Mouse (Mus musculus) hindbrain, embryonic 12.5 days (tissue): ENCODE measurements at regions not wholly inside any gene's neighbourhood (a gene's known extent, or its start where the extent isn't known, plus 50 kb on each side); places are given as distances from the start of the nearest gene placed in this dataset.

Experiments
- ATAC-seq: fragments of 200-750 bp; cut with Nextera tagmentation; 2 replicates; pipeline ENCODE4 v1.8.0; 2017; ENCODE audit warnings: moderate TSS enrichment; ENCODE audit not compliant: low FRiP score
- H3K27ac ChIP-seq: fragments of 300-500 bp; sonication (generic); 2 replicates; pipeline ENCODE4 v1.5.1; 2016; ENCODE audit warnings: mild to moderate bottlenecking
- H3K27me3 ChIP-seq: fragments of 300-500 bp; sonication (generic); 2 replicates; pipeline ENCODE4 v1.6.1; 2016; ENCODE audit warnings: mild to moderate bottlenecking
- H3K36me3 ChIP-seq: fragments of 300-500 bp; sonication (generic); 2 replicates; pipeline ENCODE4 v1.6.1; 2016; ENCODE audit warnings: mild to moderate bottlenecking
- H3K4me1 ChIP-seq: fragments of 300-500 bp; sonication (generic); 2 replicates; pipeline ENCODE4 v1.6.1; 2016
- H3K4me2 ChIP-seq: fragments of 300-500 bp; sonication (generic); replicated peaks from 2 replicates; pipeline ENCODE4 v1.6.1; 2016; ENCODE audit warnings: mild to moderate bottlenecking
- H3K4me3 ChIP-seq: fragments of 300-500 bp; sonication (generic); 2 replicates; pipeline ENCODE4 v1.5.1; 2016; ENCODE audit warnings: mild to moderate bottlenecking
- H3K9ac ChIP-seq: fragments of 300-500 bp; sonication (generic); 2 replicates; pipeline ENCODE4 v1.6.1; 2016; ENCODE audit warnings: mild to moderate bottlenecking, moderate library complexity
- H3K9me3 ChIP-seq: fragments of 300-500 bp; sonication (generic); replicated peaks from 2 replicates; pipeline ENCODE4 v1.6.1; 2016; ENCODE audit warnings: mild to moderate bottlenecking
- WGBS: fragments of 180-500 bp; shearing (Covaris S2); methylation state at CpG from one replicate; pipeline ENCODE4 v1.1.7; 2016; 5-methylcytosine and 5-hydroxymethylcytosine counted together

- Histone ChIP-seq H3K9ac (no peak overlapping the region), H3K4me1 (no peaks in the 10 kb centered on the region), H3K4me2 (no peak overlapping the region), H3K36me3 (no peaks in the 10 kb centered on the region), H3K27me3 (no peaks in the 10 kb centered on the region), H3K9me3 (no peaks in the 10 kb centered on the region), H3K27ac (no peak overlapping the region), H3K4me3 (no peak overlapping the region)
- no peak for ATAC-seq
- 77% methylated on average over 4 of the region's 4 CpGs for WGBS
These were observed 813.0 kb downstream of the Slitrk6 start for GRCm38 (mm10) chr14:109941944-109942343.

- H3K4me1 ChIP-seq: no peaks in the 10 kb centered on the region
- no peak overlapping the region for H3K27ac ChIP-seq
- no peaks in the 10 kb centered on the region for H3K27me3 ChIP-seq
- H3K4me3 ChIP-seq: no peak overlapping the region
- no peak for ATAC-seq
- H3K9me3 ChIP-seq: no peaks in the 10 kb centered on the region
- no peak overlapping the region for H3K4me2 ChIP-seq
- WGBS: 86% methylated on average over 1 of the region's 1 CpGs
- H3K9ac ChIP-seq: no peak overlapping the region
- no peaks in the 10 kb centered on the region for H3K36me3 ChIP-seq
These were observed 813.8 kb downstream of the Slitrk6 start for GRCm38 (mm10) chr14:109941162-109941561.

- ATAC-seq: no peak
- WGBS: 86% methylated on average over 6 of the region's 6 CpGs
- Histone ChIP-seq H3K36me3 (no peaks in the 10 kb centered on the region), H3K4me1 (no peaks in the 10 kb centered on the region), H3K27me3 (no peaks in the 10 kb centered on the region), H3K9ac (no peak overlapping the region), H3K27ac (no peak overlapping the region), H3K4me2 (no peak overlapping the region), H3K9me3 (no peaks in the 10 kb centered on the region), H3K4me3 (no peak overlapping the region)
These were observed 817.5 kb downstream of the Slitrk6 start for GRCm38 (mm10) chr14:109937432-109937831.

GRCm38 (mm10) chr14:109928977-109929376 is 826.0 kb downstream of the Slitrk6 start:
- H3K4me2 ChIP-seq: no peak overlapping the region
- WGBS: 92% methylated on average over 7 of the region's 7 CpGs
- H3K9me3 ChIP-seq: no peaks in the 10 kb centered on the region

GRCm38 (mm10) chr14:109891896-109892165 is 863.1 kb downstream of the Slitrk6 start:
- no peak overlapping the region for H3K27ac ChIP-seq
- 96% methylated on average over 2 of the region's 2 CpGs for WGBS

More at GRCm38 (mm10) chr14:109928977-109929376, 826.0 kb downstream of the Slitrk6 start:
- ATAC-seq: no peak
- Histone ChIP-seq H3K36me3 (no peaks in the 10 kb centered on the region), H3K4me1 (no peaks in the 10 kb centered on the region), H3K27ac (no peak overlapping the region), H3K27me3 (no peaks in the 10 kb centered on the region), H3K9ac (no peak overlapping the region), H3K4me3 (no peak overlapping the region)

GRCm38 (mm10) chr14:109891151-109891895 is 863.6 kb downstream of the Slitrk6 start:
- WGBS: 75% methylated on average over 3 of the region's 3 CpGs

More at GRCm38 (mm10) chr14:109891896-109892165, 863.1 kb downstream of the Slitrk6 start:
- Histone ChIP-seq H3K4me1 (no peaks in the 10 kb centered on the region), H3K4me3 (no peak overlapping the region), H3K36me3 (no peaks in the 10 kb centered on the region), H3K4me2 (no peak overlapping the region), H3K9me3 (no peaks in the 10 kb centered on the region), H3K27me3 (no peaks in the 10 kb centered on the region), H3K9ac (no peak overlapping the region)
- ATAC-seq: no peak

GRCm38 (mm10) chr14:109876950-109877663 is 877.8 kb downstream of the Slitrk6 start:
- Histone ChIP-seq H3K4me3 (no peak overlapping the region), H3K4me2 (no peak overlapping the region), H3K9me3 (no peaks in the 10 kb centered on the region), H3K36me3 (no peaks in the 10 kb centered on the region), H3K4me1 (no peaks in the 10 kb centered on the region), H3K9ac (no peak overlapping the region), H3K27me3 (no peaks in the 10 kb centered on the region), H3K27ac (no peak overlapping the region)
- no peak for ATAC-seq
- 74% methylated on average over 1 of the region's 1 CpGs for whole genome bisulfite sequencing

More at GRCm38 (mm10) chr14:109891151-109891895, 863.6 kb downstream of the Slitrk6 start:
- Histone ChIP-seq H3K4me1 (no peaks in the 10 kb centered on the region), H3K4me3 (no peak overlapping the region), H3K27me3 (no peaks in the 10 kb centered on the region), H3K9ac (no peak overlapping the region), H3K4me2 (no peak overlapping the region), H3K9me3 (no peaks in the 10 kb centered on the region), H3K27ac (no peak overlapping the region), H3K36me3 (no peaks in the 10 kb centered on the region)
- peak; percentile 82 for ATAC-seq

GRCm38 (mm10) chr14:109874230-109874629 is 880.7 kb downstream of the Slitrk6 start:
- no peak for ATAC-seq
- Histone ChIP-seq H3K4me2 (no peak overlapping the region), H3K9ac (no peak overlapping the region), H3K9me3 (no peaks in the 10 kb centered on the region), H3K36me3 (no peaks in the 10 kb centered on the region), H3K27ac (no peak overlapping the region), H3K4me1 (no peaks in the 10 kb centered on the region), H3K4me3 (no peak overlapping the region), H3K27me3 (no peaks in the 10 kb centered on the region)
- 8% methylated on average over 1 of the region's 1 CpGs for WGBS

- H3K9ac ChIP-seq: no peak overlapping the region
- H3K9me3 ChIP-seq: no peaks in the 10 kb centered on the region
- no peaks in the 10 kb centered on the region for H3K4me1 ChIP-seq
- 43% methylated on average over 6 of the region's 6 CpGs for WGBS
- no peaks in the 10 kb centered on the region for H3K36me3 ChIP-seq
- ATAC-seq: no peak
- no peak overlapping the region for H3K4me3 ChIP-seq
- H3K27ac ChIP-seq: no peak overlapping the region
- H3K27me3 ChIP-seq: no peaks in the 10 kb centered on the region
- no peak overlapping the region for H3K4me2 ChIP-seq
These were observed 914.4 kb downstream of the Slitrk6 start for GRCm38 (mm10) chr14:109840354-109841104.

GRCm38 (mm10) chr14:109802522-109803126 is 888.7 kb upstream of the Slitrk1 start:
- no peaks in the 10 kb centered on the region for H3K36me3 ChIP-seq
- ATAC-seq: peak; percentile 56; the same call in 1 of the 2 replicates
- H3K4me3 ChIP-seq: no peak overlapping the region
- H3K27me3 ChIP-seq: no peaks in the 10 kb centered on the region
- H3K27ac ChIP-seq: no peak overlapping the region
- no peaks in the 10 kb centered on the region for H3K4me1 ChIP-seq
- WGBS: 57% methylated on average over 3 of the region's 3 CpGs
- H3K9me3 ChIP-seq: no peaks in the 10 kb centered on the region
- H3K9ac ChIP-seq: no peak overlapping the region
- H3K4me2 ChIP-seq: no peak overlapping the region

- Histone ChIP-seq H3K4me3 (no peak overlapping the region), H3K9ac (no peak overlapping the region), H3K27ac (no peak overlapping the region), H3K4me1 (no peaks in the 10 kb centered on the region), H3K27me3 (no peaks in the 10 kb centered on the region), H3K9me3 (no peaks in the 10 kb centered on the region), H3K4me2 (no peak overlapping the region), H3K36me3 (no peaks in the 10 kb centered on the region)
- WGBS: 75% methylated on average over 1 of the region's 1 CpGs
- no peak for ATAC-seq
These were observed 858.3 kb upstream of the Slitrk1 start for GRCm38 (mm10) chr14:109772246-109772645.

GRCm38 (mm10) chr14:109760892-109761291 is 846.9 kb upstream of the Slitrk1 start:
- H3K9ac ChIP-seq: no peak overlapping the region

More at GRCm38 (mm10) chr14:109760892-109761291, 846.9 kb upstream of the Slitrk1 start:
- H3K9me3 ChIP-seq: no peaks in the 10 kb centered on the region
- peak; percentile 40; the same call in 1 of the 2 replicates for ATAC-seq
- no peak overlapping the region for H3K4me2 ChIP-seq
- H3K27ac ChIP-seq: no peak overlapping the region
- H3K4me1 ChIP-seq: no peaks in the 10 kb centered on the region
- no peaks in the 10 kb centered on the region for H3K36me3 ChIP-seq
- no peaks in the 10 kb centered on the region for H3K27me3 ChIP-seq
- H3K4me3 ChIP-seq: no peak overlapping the region
- 65% methylated on average over 1 of the region's 1 CpGs for WGBS
